Mouse (Mus musculus) G1E (cell line): ENCODE data around the gene Vps13d. TPM values are rescaled to one million over a fixed set of nuclear protein-coding genes. Genes with fewer than 3 reads are reported as not detected.

ENCODE experiments used
- ATAC-seq: 2 replicates; pipeline ENCODE4 v1.8.0; 2016; ENCODE audit warnings: mild to moderate bottlenecking; ENCODE audit not compliant: insufficient number of reproducible peaks, poor library complexity, low FRiP score, severe bottlenecking; ENCODE audit errors: extremely low read depth
- DNase-seq: peaks from one replicate; pipeline ENCODE4 v3.0.0; 2012; ENCODE audit warnings: low spot score
- H3K27me3 ChIP-seq: 2 replicates; pipeline ENCODE4 v1.6.1; 2012; ENCODE audit warnings: mild to moderate bottlenecking, low read length, inconsistent platforms; ENCODE audit not compliant: insufficient read depth
- H3K36me3 ChIP-seq: replicated peaks from 2 replicates; pipeline ENCODE3; 2012; ENCODE audit warnings: mild to moderate bottlenecking, inconsistent platforms
- H3K4me1 ChIP-seq: 2 replicates; pipeline ENCODE4 v1.6.1; 2012; ENCODE audit warnings: low read depth, low read length, inconsistent platforms, mixed read lengths; ENCODE audit not compliant: insufficient read depth
- H3K4me3 ChIP-seq: 2 replicates; pipeline ENCODE4 v1.5.1; 2012; ENCODE audit warnings: low read depth, mild to moderate bottlenecking, inconsistent platforms, low read length, moderate library complexity, mixed read lengths
- H3K9me3 ChIP-seq: replicated peaks from 2 replicates; pipeline ENCODE4 v1.6.1; 2012; ENCODE audit warnings: inconsistent platforms
- CTCF ChIP-seq: IDR thresholded peaks from 2 replicates; pipeline ENCODE4 v1.5.1; 2012; ENCODE audit warnings: low read depth, low read length, inconsistent platforms, mixed read lengths
- GATA1 ChIP-seq: IDR thresholded peaks from 2 replicates; pipeline ENCODE4 v1.6.1; 2012; ENCODE audit warnings: borderline replicate concordance, low read length, inconsistent platforms, mixed read lengths
- GATA2 ChIP-seq: IDR thresholded peaks from 2 replicates; pipeline ENCODE4 v1.6.1; 2012; ENCODE audit warnings: low read depth, low read length, inconsistent platforms, borderline replicate concordance
- POLR2AphosphoS5 ChIP-seq: IDR thresholded peaks from 2 replicates; pipeline ENCODE4 v1.6.1; 2012; ENCODE audit warnings: low read depth, low read length, inconsistent platforms; ENCODE audit not compliant: insufficient replicate concordance
- TAL1 ChIP-seq: conservative IDR thresholded peaks from 2 replicates; pipeline ENCODE4 v1.6.1; 2012; ENCODE audit warnings: low read depth, low read length, inconsistent platforms, mixed read lengths
- polyA plus RNA-seq: library from polyadenylated mRNA; stranded (reverse); fragments of >175 nt; gene quantifications from 2 replicates; pipeline ENCODE4 v1.2.3, GENCODE M21; 2012
- total RNA-seq, 2 experiments: library from RNA; stranded (forward) in 1 of 2; stranded (reverse) in 1 of 2; fragments of 200-1000 nt in 1 of 2; fragments of >200 nt in 1 of 2; fragmentation: Nextera tagmentation in 1 of 2; gene quantifications; 2 replicates each; pipeline ENCODE4 v1.2.3; 2014 to 2017

Gene Vps13d
- total and polyA plus RNA-seq, 3 experiments, result 7.7 to 38.8 (median 34.7) TPM

GRCm38 (mm10) chr4:145204779-145205178, 10.0 kb upstream of the Vps13d start:
- H3K4me3 ChIP-seq, result no peak overlapping the region
- ATAC-seq (no peak), DNase-seq (no peak)
- TF ChIP-seq TAL1 (no peak), CTCF (no peak), GATA1 (no peak), GATA2 (no peak), POLR2AphosphoS5 (no peak)
- peaks cover 2% of the 10 kb centered on the region; the same call in 1 of the 2 replicates for H3K4me1 ChIP-seq
- no peaks in the 10 kb centered on the region for H3K9me3 ChIP-seq
- H3K36me3 ChIP-seq, result no peaks in the 10 kb centered on the region
- H3K27me3 ChIP-seq, result no peaks in the 10 kb centered on the region

DNA sequence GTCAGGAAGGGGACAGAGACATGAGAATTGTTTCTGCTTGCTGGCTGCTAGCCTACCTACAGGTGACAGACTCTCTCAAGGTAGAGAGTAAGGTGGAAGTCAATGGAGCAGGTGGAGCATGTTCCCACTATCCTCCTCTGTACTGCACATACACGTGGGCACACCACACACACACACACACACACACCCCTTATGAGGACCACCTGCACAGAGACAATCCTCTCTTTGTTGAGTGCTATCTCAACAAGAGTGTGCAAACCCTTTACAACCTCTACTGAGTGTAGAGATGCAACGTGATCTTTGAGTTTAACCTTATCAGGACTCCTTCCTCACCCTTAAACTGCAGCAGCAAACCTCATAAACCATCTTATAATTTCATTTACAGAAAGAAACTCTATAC, 8.5 kb upstream of the Vps13d start:
- DNase-seq (no peak), ATAC-seq (no peak)
- H3K27me3 ChIP-seq, result 0 out of 2 replicates have a peak, but pooled peaks cover 4% of the 10 kb centered on the region
- peaks cover 2% of the 10 kb centered on the region; the same call in 1 of the 2 replicates for H3K4me1 ChIP-seq
- H3K4me3 ChIP-seq, result no peak overlapping the region
- TF ChIP-seq TAL1 (no peak), POLR2AphosphoS5 (no peak), CTCF (no peak), GATA1 (no peak), GATA2 (no peak)
- no peaks in the 10 kb centered on the region for H3K9me3 ChIP-seq
- H3K36me3 ChIP-seq, result no peaks in the 10 kb centered on the region

DNA sequence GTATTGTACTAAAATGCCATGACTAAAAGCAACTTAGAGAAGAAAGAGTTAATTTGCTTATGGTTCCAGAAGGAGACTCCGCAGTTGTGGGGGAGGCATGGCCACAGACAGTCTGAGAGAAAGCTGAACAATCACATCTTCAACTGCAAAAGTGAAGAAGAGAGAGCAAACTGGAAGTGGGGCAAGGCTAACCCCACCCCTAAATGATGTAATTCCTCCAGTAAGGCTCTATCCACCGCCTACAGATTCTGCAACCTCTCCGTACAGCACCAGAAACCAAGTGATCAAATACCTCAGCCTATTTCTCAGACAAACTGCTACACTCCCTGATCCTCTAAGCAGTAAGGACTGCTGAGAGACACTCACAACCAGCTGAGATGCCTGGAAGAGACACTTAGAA, 6.6 kb upstream of the Vps13d start:
- ATAC-seq, result no peak
- Histone ChIP-seq H3K36me3 (no peaks in the 10 kb centered on the region), H3K9me3 (no peaks in the 10 kb centered on the region), H3K4me3 (no peak overlapping the region), H3K4me1 (peaks cover 7% of the 10 kb centered on the region; the same call in 1 of the 2 replicates), H3K27me3 (0 out of 2 replicates have a peak, but pooled peaks cover 6% of the 10 kb centered on the region)
- no peak for TF ChIP-seq GATA2
- TF ChIP-seq TAL1, result no peak
- no peak for TF ChIP-seq GATA1
- no peak for TF ChIP-seq CTCF
- TF ChIP-seq POLR2AphosphoS5, result no peak
- DNase-seq, result no peak

DNA sequence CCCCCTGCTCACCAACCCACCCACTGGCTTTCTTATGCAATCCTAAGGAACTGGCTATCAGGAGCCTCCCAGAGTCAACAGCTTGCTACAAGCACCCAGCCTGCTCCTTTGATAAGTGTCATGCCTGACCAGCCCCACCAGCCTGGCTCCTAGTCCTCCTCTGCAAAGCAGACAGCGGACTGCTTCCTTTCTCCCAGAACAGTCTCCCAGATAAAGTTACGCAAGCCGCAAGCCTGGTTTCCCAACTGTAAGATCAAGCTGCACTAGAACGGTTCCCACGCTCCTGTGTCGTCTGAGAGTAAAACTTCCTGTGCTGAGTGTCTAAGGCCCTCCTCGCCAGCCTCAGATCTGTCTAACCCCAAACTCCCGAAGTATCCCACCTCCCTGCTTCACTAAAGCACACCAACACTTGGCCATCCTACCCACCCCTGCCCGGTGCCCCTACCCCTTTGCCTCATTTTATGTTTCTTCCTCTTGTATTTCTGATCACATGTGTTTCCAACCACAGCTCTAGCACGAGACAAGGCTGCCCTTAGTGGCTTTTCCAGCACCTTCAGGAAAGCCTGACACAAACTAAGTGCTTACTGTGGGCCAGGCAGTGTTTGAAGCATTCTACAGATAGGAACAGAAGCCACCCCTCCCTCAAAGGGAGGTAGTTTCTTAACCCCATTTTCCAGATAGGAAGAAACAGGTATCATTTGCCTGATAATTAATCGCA, 5.3 kb upstream of the Vps13d start:
- Histone ChIP-seq H3K4me3 (no peak overlapping the region), H3K4me1 (peaks cover 9% of the 10 kb centered on the region; the same call in 1 of the 2 replicates)
- no peak for ATAC-seq

GRCm38 (mm10) chr4:145196586-145196985, 1.8 kb upstream of the Vps13d start:
- peaks cover 3% of the 10 kb centered on the region for H3K36me3 ChIP-seq
- H3K4me3 ChIP-seq, result no peak overlapping the region
- no peak for TF ChIP-seq POLR2AphosphoS5
- TF ChIP-seq GATA1, result no peak
- TF ChIP-seq GATA2, result no peak
- TF ChIP-seq TAL1, result no peak
- no peak for TF ChIP-seq CTCF
- ATAC-seq (no peak), DNase-seq (no peak)
- no peaks in the 10 kb centered on the region for H3K9me3 ChIP-seq
- peaks cover 22% of the 10 kb centered on the region for H3K4me1 ChIP-seq
- H3K27me3 ChIP-seq, result 0 out of 2 replicates have a peak, but pooled peaks cover 6% of the 10 kb centered on the region

More for the DNA sequence above, 5.3 kb upstream of the Vps13d start:
- TF ChIP-seq CTCF, result no peak
- H3K36me3 ChIP-seq, result no peaks in the 10 kb centered on the region
- DNase-seq, result no peak
- 0 out of 2 replicates have a peak, but pooled peaks cover 6% of the 10 kb centered on the region for H3K27me3 ChIP-seq
- no peaks in the 10 kb centered on the region for H3K9me3 ChIP-seq

DNA sequence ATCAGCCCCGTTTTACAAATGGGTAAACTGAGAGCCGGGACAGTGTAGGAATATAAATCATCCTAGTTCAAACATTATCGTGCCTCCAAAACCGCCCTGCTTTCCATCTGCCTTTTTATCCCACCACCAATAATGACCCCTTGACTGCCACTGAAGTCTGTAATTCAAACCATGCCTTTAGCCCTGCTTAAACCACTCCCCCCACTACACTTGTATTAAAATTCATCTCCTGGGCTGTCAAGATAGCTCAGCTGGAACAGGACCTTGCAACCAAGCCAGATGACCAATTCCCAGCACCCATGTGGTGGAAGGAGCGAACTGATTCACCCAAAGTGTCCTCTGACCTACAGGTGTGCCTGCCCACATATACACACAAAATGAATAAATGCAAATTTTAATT, 367 bp upstream of the Vps13d start:
- H3K36me3 ChIP-seq, result peaks cover 15% of the 10 kb centered on the region
- H3K4me3 ChIP-seq, result peak overlapping the region; percentile 94
- no peak for ATAC-seq
- peaks cover 22% of the 10 kb centered on the region for H3K4me1 ChIP-seq
- no peaks in the 10 kb centered on the region for H3K9me3 ChIP-seq
- H3K27me3 ChIP-seq, result 0 out of 2 replicates have a peak, but pooled peaks cover 6% of the 10 kb centered on the region
- no peak for DNase-seq
- TF ChIP-seq GATA2, result no peak
- no peak for TF ChIP-seq POLR2AphosphoS5
- TF ChIP-seq TAL1, result no peak
- TF ChIP-seq CTCF, result no peak
- no peak for TF ChIP-seq GATA1
